Mouse (Mus musculus): ENCODE data around the gene Rbm28. TPM values are rescaled to one million over a fixed set of nuclear protein-coding genes. Genes with fewer than 3 reads are reported as not detected.

Gene Rbm28
- polyA plus RNA-seq, 1 experiment: 64.6 TPM

GRCm38 (mm10) chr6:29092904-29093303 is 71.9 kb downstream of the Rbm28 start:
- no peak for DNase-seq (ENCODE audit: low read depth)

GRCm38 (mm10) chr6:29092234-29092633 is 72.6 kb downstream of the Rbm28 start:
- TF ChIP-seq POLR2A (IDR thresholded peaks at IDR 0.05; ENCODE audit: borderline replicate concordance, extremely low read depth, insufficient read depth, insufficient read length, poor library complexity, severe bottlenecking): no peak
- TF ChIP-seq CTCF (IDR thresholded peaks at IDR 0.05; ENCODE audit: borderline replicate concordance, extremely low read depth, insufficient read depth, insufficient read length): no peak

More at GRCm38 (mm10) chr6:29092904-29093303, 71.9 kb downstream of the Rbm28 start:
- TF ChIP-seq POLR2A (IDR thresholded peaks at IDR 0.05; ENCODE audit: borderline replicate concordance, extremely low read depth, insufficient read depth, insufficient read length, poor library complexity, severe bottlenecking) (no peak), CTCF (IDR thresholded peaks at IDR 0.05; ENCODE audit: borderline replicate concordance, extremely low read depth, insufficient read depth, insufficient read length) (no peak)

GRCm38 (mm10) chr6:29087921-29088709 is 76.7 kb downstream of the Rbm28 start:
- DNase-seq (ENCODE audit: low read depth): no peak
- no peak for TF ChIP-seq POLR2A (IDR thresholded peaks at IDR 0.05; ENCODE audit: borderline replicate concordance, extremely low read depth, insufficient read depth, insufficient read length, poor library complexity, severe bottlenecking)
- no peak for TF ChIP-seq CTCF (IDR thresholded peaks at IDR 0.05; ENCODE audit: borderline replicate concordance, extremely low read depth, insufficient read depth, insufficient read length)

More at GRCm38 (mm10) chr6:29092234-29092633, 72.6 kb downstream of the Rbm28 start:
- DNase-seq (ENCODE audit: low read depth): no peak

- no peak for DNase-seq (ENCODE audit: low read depth)
- no peak for TF ChIP-seq CTCF (IDR thresholded peaks at IDR 0.05; ENCODE audit: borderline replicate concordance, extremely low read depth, insufficient read depth, insufficient read length)
Observed at GRCm38 (mm10) chr6:29084401-29084800, 80.4 kb downstream of the Rbm28 start.

- DNase-seq (ENCODE audit: low read depth): no peak
- TF ChIP-seq CTCF (IDR thresholded peaks at IDR 0.05; ENCODE audit: borderline replicate concordance, extremely low read depth, insufficient read depth, insufficient read length) (peak; percentile 14; the same call in 1 of the 2 replicates), POLR2A (IDR thresholded peaks at IDR 0.05; ENCODE audit: borderline replicate concordance, extremely low read depth, insufficient read depth, insufficient read length, poor library complexity, severe bottlenecking) (no peak)
Observed at GRCm38 (mm10) chr6:29082776-29083354, 81.9 kb downstream of the Rbm28 start.

- no peak for DNase-seq (ENCODE audit: low read depth)
- no peak for TF ChIP-seq CTCF (IDR thresholded peaks at IDR 0.05; ENCODE audit: borderline replicate concordance, extremely low read depth, insufficient read depth, insufficient read length)
- TF ChIP-seq POLR2A (IDR thresholded peaks at IDR 0.05; ENCODE audit: borderline replicate concordance, extremely low read depth, insufficient read depth, insufficient read length, poor library complexity, severe bottlenecking): no peak
Observed at GRCm38 (mm10) chr6:29081826-29082363, 82.9 kb downstream of the Rbm28 start.

- peak; percentile 88 for DNase-seq (ENCODE audit: low read depth)
- no peak for TF ChIP-seq POLR2A (IDR thresholded peaks at IDR 0.05; ENCODE audit: borderline replicate concordance, extremely low read depth, insufficient read depth, insufficient read length, poor library complexity, severe bottlenecking)
- no peak for TF ChIP-seq CTCF (IDR thresholded peaks at IDR 0.05; ENCODE audit: borderline replicate concordance, extremely low read depth, insufficient read depth, insufficient read length)
Observed at GRCm38 (mm10) chr6:29079291-29079690, 85.5 kb downstream of the Rbm28 start.

GRCm38 (mm10) chr6:29074133-29074469 is 90.7 kb downstream of the Rbm28 start:
- no peak for DNase-seq (ENCODE audit: low read depth)
- TF ChIP-seq POLR2A (IDR thresholded peaks at IDR 0.05; ENCODE audit: borderline replicate concordance, extremely low read depth, insufficient read depth, insufficient read length, poor library complexity, severe bottlenecking): no peak
- no peak for TF ChIP-seq CTCF (IDR thresholded peaks at IDR 0.05; ENCODE audit: borderline replicate concordance, extremely low read depth, insufficient read depth, insufficient read length)

Other genes starting within 250 kb of the Rbm28 start
- not detected in 2 replicates for gene Lep, start 104.8 kb downstream of the Rbm28 start, polyA plus RNA-seq (2012; rRNA removed)
- gene Prrt4, start 14.6 kb upstream of the Rbm28 start, polyA plus RNA-seq (2012; rRNA removed): 7.5 and 11.1 TPM in 2 replicates
- 49.2 and 52.9 TPM in 2 replicates for gene Impdh1, start 51.4 kb upstream of the Rbm28 start, polyA plus RNA-seq (2012; rRNA removed)
- gene Hilpda, start 107.5 kb upstream of the Rbm28 start, polyA plus RNA-seq (2012; rRNA removed): 26.4 and 43.9 TPM in 2 replicates
- gene Fam71f2, start 114.6 kb upstream of the Rbm28 start, polyA plus RNA-seq (2012; rRNA removed): 1.5 and 3.1 TPM in 2 replicates
- gene Fam71f1, start 154.1 kb upstream of the Rbm28 start, polyA plus RNA-seq (2012; rRNA removed): not detected in 2 replicates
- gene Calu, start 183.1 kb upstream of the Rbm28 start, polyA plus RNA-seq (2012; rRNA removed): 98.1 and 118 TPM in 2 replicates
- 0.11 and 0.32 TPM in 2 replicates for gene Opn1sw, start 223.5 kb upstream of the Rbm28 start, polyA plus RNA-seq (2012; rRNA removed)
- 44.5 and 46.7 TPM in 2 replicates for gene Ccdc136, start 231.3 kb upstream of the Rbm28 start, polyA plus RNA-seq (2012; rRNA removed)